Mouse (Mus musculus): ENCODE measurements around the gene Drg2. TPM values are rescaled to one million over a fixed set of nuclear protein-coding genes. Genes with fewer than 3 reads are reported as not detected.

The Drg2 gene
- polyA plus RNA-seq, 2 experiments = 92.6 to 111 TPM

DNA sequence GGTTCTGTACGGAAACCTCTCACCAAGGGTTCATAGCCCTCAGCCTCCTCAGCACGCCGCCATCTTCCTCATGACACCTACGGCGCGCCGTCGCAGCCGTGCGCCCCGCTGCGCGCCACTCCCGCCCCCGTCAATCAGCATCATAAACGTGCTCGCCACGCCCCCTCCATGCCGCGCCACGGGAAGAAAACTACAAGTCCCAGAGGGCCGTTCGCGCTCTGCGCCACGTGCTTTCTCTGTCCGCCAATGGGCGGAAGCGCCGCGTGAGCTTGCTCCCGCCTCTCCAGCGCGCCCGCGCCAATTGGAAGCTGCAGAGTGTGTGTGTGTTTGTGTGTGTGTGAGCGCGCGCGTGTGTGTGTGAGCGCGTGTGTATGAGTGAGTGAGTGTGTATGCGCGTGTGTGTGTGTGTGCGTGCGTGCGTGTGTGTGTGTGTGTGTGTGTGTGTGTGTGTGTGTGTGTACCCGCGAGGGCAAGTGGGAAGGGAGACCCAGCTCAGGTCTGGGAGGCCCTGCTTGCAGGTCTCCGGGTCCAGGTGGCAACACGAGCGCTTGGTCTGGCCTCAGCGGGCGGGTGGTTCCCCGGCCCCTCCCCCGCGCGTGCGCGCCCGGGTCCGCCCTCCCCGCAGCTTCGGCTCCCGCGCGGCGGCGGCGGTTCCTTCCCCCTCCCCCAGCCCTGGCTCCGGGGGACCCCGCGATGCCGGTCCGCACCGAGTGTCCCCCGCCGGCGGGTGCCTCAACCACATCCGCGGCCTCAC lies 37.3 kb upstream of the Drg2 start, which contains the start of gene Gid4:
Gene Gid4, plus strand, starts transcription at position 183 of the 754 bp plus-strand sequence.
- H3K9me3 ChIP-seq (ENCODE audit: control insufficient read depth, low read length) = no peaks in the 10 kb centered on the region
- ATAC-seq (ENCODE audit: low FRiP score, low read depth) = peak; percentile 97
- no peaks in the 10 kb centered on the region for H3K36me3 ChIP-seq (ENCODE audit: control insufficient read depth, insufficient read depth, low read length)
- H3K4me1 ChIP-seq (ENCODE audit: control insufficient read depth, insufficient read depth, low read length) = peaks cover 15% of the 10 kb centered on the region
- WGBS = 2% methylated on average over 29 of the region's 81 CpGs
- H3K4me2 ChIP-seq (replicated peaks; ENCODE audit: low read depth, low read length, severe bottlenecking) = peak within 1 kb of the TSS; percentile 88
- H3K27me3 ChIP-seq (ENCODE audit: control insufficient read depth, insufficient read depth, low read length) = no peaks in the 10 kb centered on the region
- DNase-seq (ENCODE audit: low spot score) = peak; percentile 99
- TF ChIP-seq POLR2A (IDR thresholded peaks at IDR 0.05; ENCODE audit: borderline replicate concordance, extremely low read depth, insufficient read depth, insufficient read length) = peak; percentile 77; the same call in 1 of the 2 replicates
- peak within 1 kb of the TSS; percentile 88 for H3K27ac ChIP-seq (replicated peaks; ENCODE audit: low read depth, low read length)
- peak within 1 kb of the TSS; percentile 98 for H3K4me3 ChIP-seq (replicated peaks; ENCODE audit: low read length)
- H3K9ac ChIP-seq (ENCODE audit: low read depth, low read length, severe bottlenecking) = peak within 1 kb of the TSS; percentile 94

DNA sequence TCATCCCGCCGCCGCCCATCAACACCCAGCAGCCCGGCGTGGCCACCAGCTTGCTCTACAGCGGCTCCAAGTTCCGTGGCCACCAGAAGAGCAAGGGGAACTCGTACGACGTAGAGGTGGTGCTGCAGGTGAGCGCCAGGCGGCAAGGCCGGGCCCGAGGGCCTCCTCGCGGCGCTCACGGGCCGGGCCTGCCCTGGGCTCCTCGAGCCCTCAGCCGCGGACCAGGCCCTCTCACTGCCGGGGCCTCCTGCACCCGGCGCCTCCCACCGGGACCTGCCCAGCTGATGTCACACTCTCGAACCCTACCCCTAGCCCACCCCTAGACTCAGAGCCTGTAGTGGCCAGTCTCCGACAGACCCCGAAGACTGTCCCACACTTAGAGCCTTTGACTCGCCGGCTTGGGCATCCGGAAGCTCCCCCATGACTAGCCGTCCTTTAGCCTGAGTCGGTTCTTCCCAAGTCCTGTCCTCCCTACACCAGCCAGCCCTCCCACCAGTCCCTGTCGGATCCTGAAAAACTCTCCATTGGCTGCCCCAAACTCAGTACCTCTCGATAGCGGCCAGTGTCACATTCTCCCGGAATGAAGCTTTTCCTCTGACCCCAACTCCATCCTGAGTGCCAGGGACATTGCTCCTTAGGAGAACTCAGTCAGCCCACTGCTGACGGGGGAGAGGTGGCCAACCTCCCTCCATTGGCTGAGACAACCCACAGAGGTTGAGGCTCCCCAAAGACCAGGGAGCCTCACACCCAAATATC lies 36.5 kb upstream of the Drg2 start, which contains the start of gene Atpaf2:
Gene Atpaf2, minus strand, starts transcription at position 741 of the 756 bp plus-strand sequence.
- ATAC-seq (ENCODE audit: low FRiP score, low read depth) (peak; percentile 10; the same call in 1 of the 2 replicates), DNase-seq (ENCODE audit: low spot score) (peak; percentile 32)
- Histone ChIP-seq H3K27me3 (ENCODE audit: control insufficient read depth, insufficient read depth, low read length) (no peaks in the 10 kb centered on the region), H3K4me2 (replicated peaks; ENCODE audit: low read depth, low read length, severe bottlenecking) (peak within 1 kb of the TSS; percentile 88), H3K9ac (ENCODE audit: low read depth, low read length, severe bottlenecking) (peak within 1 kb of the TSS; percentile 94), H3K36me3 (ENCODE audit: control insufficient read depth, insufficient read depth, low read length) (no peaks in the 10 kb centered on the region), H3K9me3 (ENCODE audit: control insufficient read depth, low read length) (no peaks in the 10 kb centered on the region), H3K4me1 (ENCODE audit: control insufficient read depth, insufficient read depth, low read length) (peaks cover 15% of the 10 kb centered on the region), H3K4me3 (replicated peaks; ENCODE audit: low read length) (peak within 1 kb of the TSS; percentile 98), H3K27ac (replicated peaks; ENCODE audit: low read depth, low read length) (peak within 1 kb of the TSS; percentile 88)
- TF ChIP-seq POLR2A (IDR thresholded peaks at IDR 0.05; ENCODE audit: borderline replicate concordance, extremely low read depth, insufficient read depth, insufficient read length) = no peak
- under 1% methylated on average over 25 of the region's 39 CpGs for WGBS

DNA sequence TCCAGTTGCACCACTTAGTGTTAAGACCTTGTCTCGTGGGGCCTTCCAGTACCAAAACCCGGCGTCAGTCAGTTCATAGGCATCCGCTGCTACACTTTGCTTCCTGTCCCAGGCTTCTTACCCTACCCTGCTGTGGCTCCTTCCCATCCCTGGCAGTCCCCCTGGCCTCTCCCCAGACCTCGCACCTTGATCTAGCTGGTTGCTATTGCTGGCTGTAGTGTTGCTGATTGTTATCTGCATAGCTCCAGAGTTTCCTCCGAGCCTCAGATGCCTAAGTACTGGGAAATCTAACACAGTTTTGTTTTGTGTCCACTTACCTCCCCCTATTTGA lies 36.0 kb upstream of the Drg2 start:
- no peaks in the 10 kb centered on the region for H3K27me3 ChIP-seq (ENCODE audit: control insufficient read depth, insufficient read depth, low read length)
- ATAC-seq (ENCODE audit: low FRiP score, low read depth) (no peak), DNase-seq (ENCODE audit: low spot score) (no peak)
- H3K4me3 ChIP-seq (replicated peaks; ENCODE audit: low read length) = peak overlapping the region; percentile 98
- peaks cover 15% of the 10 kb centered on the region for H3K4me1 ChIP-seq (ENCODE audit: control insufficient read depth, insufficient read depth, low read length)
- no peaks in the 10 kb centered on the region for H3K36me3 ChIP-seq (ENCODE audit: control insufficient read depth, insufficient read depth, low read length)
- no peak for TF ChIP-seq POLR2A (IDR thresholded peaks at IDR 0.05; ENCODE audit: borderline replicate concordance, extremely low read depth, insufficient read depth, insufficient read length)
- H3K27ac ChIP-seq (replicated peaks; ENCODE audit: low read depth, low read length) = no peak overlapping the region
- no peaks in the 10 kb centered on the region for H3K9me3 ChIP-seq (ENCODE audit: control insufficient read depth, low read length)
- peak overlapping the region; percentile 94 for H3K9ac ChIP-seq (ENCODE audit: low read depth, low read length, severe bottlenecking)
- H3K4me2 ChIP-seq (replicated peaks; ENCODE audit: low read depth, low read length, severe bottlenecking) = peak overlapping the region; percentile 88
- WGBS = 10% methylated on average over 6 of the region's 6 CpGs

DNA sequence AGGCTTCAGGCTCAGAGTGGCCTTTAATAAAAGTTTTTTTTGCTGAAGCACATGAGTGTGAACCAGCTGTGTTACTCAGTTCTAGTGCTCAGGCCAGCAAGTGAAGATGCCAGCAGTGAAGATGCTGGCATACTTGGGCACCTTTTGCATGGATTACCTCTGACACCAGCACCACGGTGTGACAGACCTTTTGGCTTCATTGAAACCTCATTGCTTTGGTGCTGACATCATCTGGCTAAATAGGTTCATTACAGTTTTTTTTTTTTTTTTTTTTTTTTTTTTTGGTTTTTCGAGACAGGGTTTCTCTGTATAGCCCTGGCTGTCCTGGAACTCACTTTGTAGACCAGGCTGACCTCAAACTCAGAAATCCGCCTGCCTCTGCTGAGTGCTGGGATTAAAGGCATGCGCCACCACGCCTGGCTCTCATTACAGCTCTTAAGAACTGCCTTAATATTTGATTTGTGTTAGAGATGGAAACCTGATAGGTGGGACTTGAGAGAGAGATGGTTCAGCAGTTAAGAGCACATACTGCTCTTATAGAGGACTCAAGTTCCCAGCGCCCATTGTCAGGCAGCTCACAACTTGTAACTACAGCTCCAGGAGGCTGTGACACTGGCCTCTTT lies 32.2 kb upstream of the Drg2 start:
- Histone ChIP-seq H3K4me3 (replicated peaks; ENCODE audit: low read length) (no peak overlapping the region), H3K36me3 (ENCODE audit: control insufficient read depth, insufficient read depth, low read length) (peaks cover 18% of the 10 kb centered on the region), H3K9me3 (ENCODE audit: control insufficient read depth, low read length) (no peaks in the 10 kb centered on the region), H3K27me3 (ENCODE audit: control insufficient read depth, insufficient read depth, low read length) (no peaks in the 10 kb centered on the region), H3K4me2 (replicated peaks; ENCODE audit: low read depth, low read length, severe bottlenecking) (no peak overlapping the region), H3K27ac (replicated peaks; ENCODE audit: low read depth, low read length) (no peak overlapping the region), H3K4me1 (ENCODE audit: control insufficient read depth, insufficient read depth, low read length) (peaks cover 11% of the 10 kb centered on the region), H3K9ac (ENCODE audit: low read depth, low read length, severe bottlenecking) (no peak overlapping the region)
- no peak for ATAC-seq (ENCODE audit: low FRiP score, low read depth)
- 69% methylated on average over 5 of the region's 6 CpGs for WGBS
- TF ChIP-seq POLR2A (IDR thresholded peaks at IDR 0.05; ENCODE audit: borderline replicate concordance, extremely low read depth, insufficient read depth, insufficient read length) = no peak
- no peak for DNase-seq (ENCODE audit: low spot score)

DNA sequence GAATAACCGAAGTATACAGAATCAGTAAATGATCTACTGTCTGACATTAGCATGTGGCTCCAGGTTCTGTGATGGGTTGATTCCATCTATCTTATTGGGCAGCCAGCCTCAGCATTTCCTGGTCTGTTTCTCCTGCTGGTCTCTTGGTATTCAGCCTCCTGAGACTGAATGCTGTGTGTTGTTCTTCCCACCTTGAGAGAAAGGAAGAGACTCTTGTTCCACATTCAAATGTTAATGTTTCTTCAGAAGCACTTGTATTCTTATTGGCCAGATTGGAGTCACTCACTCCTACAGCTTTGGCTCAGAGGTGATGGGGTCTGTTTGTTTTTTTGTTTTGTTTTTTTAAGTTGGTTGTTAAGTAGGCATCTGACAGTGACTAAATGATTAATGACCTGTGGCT lies 31.4 kb upstream of the Drg2 start:
- H3K4me3 ChIP-seq (replicated peaks; ENCODE audit: low read length) = no peak overlapping the region
- no peak for DNase-seq (ENCODE audit: low spot score)
- peaks cover 11% of the 10 kb centered on the region for H3K4me1 ChIP-seq (ENCODE audit: control insufficient read depth, insufficient read depth, low read length)
- no peak for ATAC-seq (ENCODE audit: low FRiP score, low read depth)
- H3K4me2 ChIP-seq (replicated peaks; ENCODE audit: low read depth, low read length, severe bottlenecking) = no peak overlapping the region
- H3K36me3 ChIP-seq (ENCODE audit: control insufficient read depth, insufficient read depth, low read length) = peaks cover 27% of the 10 kb centered on the region
- no peaks in the 10 kb centered on the region for H3K9me3 ChIP-seq (ENCODE audit: control insufficient read depth, low read length)
- WGBS = 82% methylated on average over 1 of the region's 1 CpGs
- no peak for TF ChIP-seq POLR2A (IDR thresholded peaks at IDR 0.05; ENCODE audit: borderline replicate concordance, extremely low read depth, insufficient read depth, insufficient read length)
- H3K27me3 ChIP-seq (ENCODE audit: control insufficient read depth, insufficient read depth, low read length) = no peaks in the 10 kb centered on the region
- no peak overlapping the region for H3K9ac ChIP-seq (ENCODE audit: low read depth, low read length, severe bottlenecking)
- H3K27ac ChIP-seq (replicated peaks; ENCODE audit: low read depth, low read length) = no peak overlapping the region
